Mouse (Mus musculus): ENCODE results near the gene Dhrs13. TPM values are rescaled to one million over a fixed set of nuclear protein-coding genes. Genes with fewer than 3 reads are reported as not detected.

Gene Dhrs13
- total and polyA plus RNA-seq, 2 experiments from 2014 or later, result 7.3 to 7.7 TPM

DNA sequence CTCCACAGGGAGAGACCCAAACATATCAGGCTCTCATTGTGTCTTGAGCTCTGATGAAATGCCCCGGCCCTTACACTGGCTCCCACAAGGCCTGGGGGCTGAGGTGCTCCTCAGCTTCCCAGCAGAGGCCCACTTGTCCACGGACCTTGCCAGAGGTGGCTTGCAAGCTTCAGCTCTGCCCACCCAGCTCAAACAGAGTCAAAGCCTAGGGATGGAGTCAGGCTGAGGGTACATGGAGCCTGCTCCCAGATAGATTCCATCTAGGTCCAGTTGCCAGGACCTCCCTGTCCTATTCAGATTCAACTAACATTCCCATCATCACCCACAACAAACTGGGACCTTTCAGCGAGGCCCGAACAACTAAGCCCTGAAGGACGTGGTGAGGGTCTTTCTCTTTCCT lies 39.9 kb downstream of the Dhrs13 start:
- TF ChIP-seq EP300 (IDR thresholded peaks at IDR 0.05; ENCODE audit: low read depth), result no peak
- no peak for TF ChIP-seq CTCF (IDR thresholded peaks at IDR 0.05; ENCODE audit: low read depth)
- Histone ChIP-seq H3K4me2 (ENCODE audit: low read depth, low read length) (no peak overlapping the region), H3K27me3 (ENCODE audit: control insufficient read depth, insufficient read depth, low read length) (no peaks in the 10 kb centered on the region), H3K27ac (ENCODE audit: low read depth) (no peak overlapping the region), H3K9ac (replicated peaks; ENCODE audit: low read depth, low read length) (no peak overlapping the region), H3K9me3 (replicated peaks; ENCODE audit: control insufficient read depth, low read length) (no peaks in the 10 kb centered on the region), H3K4me3 (ENCODE audit: low read depth, low read length) (no peak overlapping the region), H3K4me1 (ENCODE audit: control insufficient read depth, insufficient read depth) (no peaks in the 10 kb centered on the region), H3K36me3 (replicated peaks; ENCODE audit: control insufficient read depth, insufficient read depth, low read length) (peaks cover 40% of the 10 kb centered on the region)
- WGBS, result 88% methylated on average over 5 of the region's 5 CpGs
- DNase-seq (ENCODE audit: low spot score) (no peak), ATAC-seq (ENCODE audit: insufficient read depth, low read depth) (no peak)

DNA sequence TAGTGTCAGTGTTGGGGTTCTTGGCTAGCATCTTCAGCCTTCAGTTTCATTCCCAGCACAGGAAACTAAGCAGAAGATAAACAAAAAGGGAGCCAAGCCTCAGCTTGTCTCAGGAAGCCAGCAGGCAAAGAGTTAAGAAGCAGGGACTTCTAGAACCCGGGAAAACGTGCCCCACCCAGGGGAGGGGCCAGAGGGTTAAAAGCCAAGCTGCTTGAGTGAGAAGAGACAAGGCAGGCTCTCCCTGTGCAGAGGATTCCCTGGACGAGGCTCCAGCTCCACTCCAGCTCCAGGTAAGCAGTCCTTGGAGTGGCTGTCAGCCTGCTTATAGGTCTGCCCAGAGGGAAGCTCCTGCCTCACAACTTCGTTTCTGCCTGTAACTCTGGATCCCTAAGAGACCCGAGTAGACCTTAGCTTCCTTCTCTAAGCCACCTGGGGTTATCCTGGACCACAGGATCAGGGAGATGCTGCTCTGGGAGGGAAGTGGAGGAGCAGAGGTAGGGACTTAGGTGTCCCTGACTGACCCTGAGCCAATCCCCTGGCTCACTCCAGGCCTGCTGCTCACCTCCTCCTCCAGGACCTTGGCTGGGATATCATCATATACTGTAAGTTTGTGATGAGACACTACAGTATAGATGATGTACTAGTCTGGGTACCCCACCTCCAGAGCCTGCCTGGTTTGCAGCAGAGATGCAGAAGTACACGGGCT lies 40.5 kb downstream of the Dhrs13 start:
- Histone ChIP-seq H3K4me3 (ENCODE audit: low read depth, low read length) (no peak overlapping the region), H3K9ac (replicated peaks; ENCODE audit: low read depth, low read length) (no peak overlapping the region), H3K4me2 (ENCODE audit: low read depth, low read length) (no peak overlapping the region), H3K27me3 (ENCODE audit: control insufficient read depth, insufficient read depth, low read length) (no peaks in the 10 kb centered on the region), H3K4me1 (ENCODE audit: control insufficient read depth, insufficient read depth) (no peaks in the 10 kb centered on the region), H3K27ac (ENCODE audit: low read depth) (no peak overlapping the region), H3K9me3 (replicated peaks; ENCODE audit: control insufficient read depth, low read length) (no peaks in the 10 kb centered on the region), H3K36me3 (replicated peaks; ENCODE audit: control insufficient read depth, insufficient read depth, low read length) (peaks cover 46% of the 10 kb centered on the region)
- 19% methylated on average over 6 of the region's 6 CpGs for WGBS
- ATAC-seq (ENCODE audit: insufficient read depth, low read depth) (no peak), DNase-seq (ENCODE audit: low spot score) (no peak)
- TF ChIP-seq EP300 (IDR thresholded peaks at IDR 0.05; ENCODE audit: low read depth), result no peak
- TF ChIP-seq CTCF (IDR thresholded peaks at IDR 0.05; ENCODE audit: low read depth), result no peak

DNA sequence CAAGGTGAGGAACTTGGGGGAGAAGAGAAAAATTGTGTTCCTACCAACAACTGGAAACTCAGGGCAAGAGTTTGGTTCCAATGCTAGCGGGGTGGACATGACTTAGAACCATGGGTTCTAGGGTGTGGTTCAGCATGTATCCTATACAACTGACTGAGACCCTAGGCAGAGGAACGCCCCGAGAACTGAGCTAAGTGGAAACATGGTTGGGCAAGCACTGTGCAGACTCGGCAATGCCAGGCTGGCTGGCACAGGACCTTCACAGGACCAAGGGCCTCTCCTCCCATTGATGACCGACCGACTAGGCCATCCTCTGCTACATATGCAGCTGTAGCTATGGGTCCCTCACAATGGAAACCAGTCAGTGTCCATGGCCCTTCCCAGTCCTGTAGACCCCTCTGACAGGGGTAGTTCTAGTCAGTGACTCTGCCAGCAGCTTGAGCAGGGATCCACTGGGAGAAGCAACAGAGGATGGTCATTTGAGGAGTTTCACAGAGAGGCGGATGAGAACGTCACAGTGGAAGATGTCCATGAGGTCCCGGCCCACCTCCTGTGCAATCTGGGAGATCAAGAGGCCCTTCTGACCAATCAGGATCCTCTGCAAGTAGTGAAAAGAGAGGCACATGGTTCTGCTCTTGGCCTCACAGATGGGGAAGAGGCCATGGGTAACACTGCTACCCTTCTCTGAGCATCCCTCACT lies 41.6 kb downstream of the Dhrs13 start:
- ATAC-seq (ENCODE audit: insufficient read depth, low read depth), result no peak

DNA sequence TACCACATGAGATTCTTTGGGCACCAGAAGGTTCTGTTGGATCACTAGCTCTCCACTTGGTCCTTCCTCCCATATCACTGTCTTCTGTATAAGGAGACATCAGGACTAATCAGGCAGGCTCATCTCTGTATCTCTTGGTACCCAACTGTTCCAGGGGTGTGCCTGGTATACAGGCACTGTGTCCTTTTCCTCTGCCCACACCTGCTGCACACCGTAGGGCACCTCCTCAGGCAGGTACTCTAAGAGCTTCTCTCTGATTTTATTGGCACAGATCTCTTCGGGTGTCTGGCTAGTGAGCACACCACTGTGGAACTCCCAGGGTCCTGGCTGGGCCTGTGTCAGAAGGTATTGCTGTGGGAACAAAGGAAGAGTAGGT lies 42.2 kb downstream of the Dhrs13 start:
- Histone ChIP-seq H3K9ac (replicated peaks; ENCODE audit: low read depth, low read length) (no peak overlapping the region), H3K4me2 (ENCODE audit: low read depth, low read length) (no peak overlapping the region), H3K9me3 (replicated peaks; ENCODE audit: control insufficient read depth, low read length) (no peaks in the 10 kb centered on the region), H3K27ac (ENCODE audit: low read depth) (no peak overlapping the region), H3K4me3 (ENCODE audit: low read depth, low read length) (no peak overlapping the region), H3K27me3 (ENCODE audit: control insufficient read depth, insufficient read depth, low read length) (no peaks in the 10 kb centered on the region), H3K4me1 (ENCODE audit: control insufficient read depth, insufficient read depth) (peaks cover 2% of the 10 kb centered on the region; the same call in 1 of the 2 replicates), H3K36me3 (replicated peaks; ENCODE audit: control insufficient read depth, insufficient read depth, low read length) (peaks cover 50% of the 10 kb centered on the region)
- no peak for TF ChIP-seq CTCF (IDR thresholded peaks at IDR 0.05; ENCODE audit: low read depth)
- TF ChIP-seq EP300 (IDR thresholded peaks at IDR 0.05; ENCODE audit: low read depth), result no peak
- 85% methylated on average over 2 of the region's 2 CpGs for WGBS
- no peak for DNase-seq (ENCODE audit: low spot score)
- no peak for ATAC-seq (ENCODE audit: insufficient read depth, low read depth)

More for the DNA sequence above, 41.6 kb downstream of the Dhrs13 start:
- no peaks in the 10 kb centered on the region for H3K27me3 ChIP-seq (ENCODE audit: control insufficient read depth, insufficient read depth, low read length)
- no peak overlapping the region for H3K27ac ChIP-seq (ENCODE audit: low read depth)
- TF ChIP-seq EP300 (IDR thresholded peaks at IDR 0.05; ENCODE audit: low read depth), result no peak
- no peak for TF ChIP-seq CTCF (IDR thresholded peaks at IDR 0.05; ENCODE audit: low read depth)
- WGBS, result 94% methylated on average over 9 of the region's 9 CpGs
- no peak overlapping the region for H3K9ac ChIP-seq (replicated peaks; ENCODE audit: low read depth, low read length)
- no peak overlapping the region for H3K4me3 ChIP-seq (ENCODE audit: low read depth, low read length)
- no peak for DNase-seq (ENCODE audit: low spot score)
- no peaks in the 10 kb centered on the region for H3K9me3 ChIP-seq (replicated peaks; ENCODE audit: control insufficient read depth, low read length)
- H3K4me1 ChIP-seq (ENCODE audit: control insufficient read depth, insufficient read depth), result no peaks in the 10 kb centered on the region
- peaks cover 50% of the 10 kb centered on the region for H3K36me3 ChIP-seq (replicated peaks; ENCODE audit: control insufficient read depth, insufficient read depth, low read length)
- H3K4me2 ChIP-seq (ENCODE audit: low read depth, low read length), result no peak overlapping the region

DNA sequence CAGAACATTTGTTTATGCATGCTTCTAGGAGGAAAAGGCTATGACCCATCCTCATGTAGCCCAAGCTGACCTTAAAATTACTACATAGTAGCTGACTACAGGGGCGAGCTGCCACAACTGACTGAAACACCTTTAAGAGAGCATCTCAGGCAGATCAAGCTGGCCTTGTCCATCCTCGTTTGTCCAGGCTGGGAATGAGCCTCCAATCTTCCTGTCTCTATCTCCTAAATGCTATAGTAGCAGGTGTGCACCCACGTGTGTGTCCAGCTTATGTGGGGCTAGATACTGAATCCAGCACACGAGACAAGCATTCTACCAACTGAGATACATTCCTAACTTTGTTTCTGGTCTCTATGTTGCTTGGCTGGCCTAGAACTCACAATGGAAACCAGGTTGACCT lies 42.6 kb downstream of the Dhrs13 start:
- Histone ChIP-seq H3K4me3 (ENCODE audit: low read depth, low read length) (no peak overlapping the region), H3K27me3 (ENCODE audit: control insufficient read depth, insufficient read depth, low read length) (no peaks in the 10 kb centered on the region), H3K9ac (replicated peaks; ENCODE audit: low read depth, low read length) (no peak overlapping the region), H3K36me3 (replicated peaks; ENCODE audit: control insufficient read depth, insufficient read depth, low read length) (peaks cover 50% of the 10 kb centered on the region), H3K9me3 (replicated peaks; ENCODE audit: control insufficient read depth, low read length) (no peaks in the 10 kb centered on the region), H3K4me2 (ENCODE audit: low read depth, low read length) (no peak overlapping the region), H3K27ac (ENCODE audit: low read depth) (no peak overlapping the region), H3K4me1 (ENCODE audit: control insufficient read depth, insufficient read depth) (peaks cover 6% of the 10 kb centered on the region; the same call in 1 of the 2 replicates)
- DNase-seq (ENCODE audit: low spot score) (no peak), ATAC-seq (ENCODE audit: insufficient read depth, low read depth) (no peak)
- 86% methylated on average over 4 of the region's 4 CpGs for WGBS
- TF ChIP-seq EP300 (IDR thresholded peaks at IDR 0.05; ENCODE audit: low read depth), result no peak
- TF ChIP-seq CTCF (IDR thresholded peaks at IDR 0.05; ENCODE audit: low read depth), result no peak

Data from heart, postnatal 0 days (tissue).